Mouse (Mus musculus) midbrain, embryonic 15.5 days (tissue): ENCODE measurements around the gene Washc4. TPM values are rescaled to one million over a fixed set of nuclear protein-coding genes. Genes with fewer than 3 reads are reported as not detected.
"Not testable (repeated sequence)": the region's sequence is repeated elsewhere in the genome, so short reads cannot be mapped to it uniquely, and the experiment has no call there.

Source experiments
- ATAC-seq: fragments of 200-750 bp; cut with Nextera tagmentation; replicated peaks from 2 replicates; pipeline ENCODE4 v1.8.0; 2017; ENCODE audit warnings: moderate TSS enrichment
- H3K27ac ChIP-seq: fragments of 300-500 bp; sonication (generic); 2 replicates; pipeline ENCODE4 v1.5.1; 2015; ENCODE audit warnings: mild to moderate bottlenecking, inconsistent platforms
- H3K27me3 ChIP-seq: fragments of 300-500 bp; sonication (generic); replicated peaks from 2 replicates; pipeline ENCODE4 v1.6.1; 2015; ENCODE audit warnings: inconsistent platforms
- H3K36me3 ChIP-seq: fragments of 300-500 bp; sonication (generic); replicated peaks from 2 replicates; pipeline ENCODE4 v1.6.1; 2015; ENCODE audit warnings: inconsistent platforms
- H3K4me1 ChIP-seq: fragments of 300-500 bp; sonication (generic); 2 replicates; pipeline ENCODE4 v1.6.1; 2015; ENCODE audit warnings: inconsistent platforms
- H3K4me2 ChIP-seq: fragments of 300-500 bp; sonication (generic); 2 replicates; pipeline ENCODE4 v1.6.1; 2015; ENCODE audit warnings: inconsistent platforms, mild to moderate bottlenecking, moderate library complexity
- H3K4me3 ChIP-seq: fragments of 300-500 bp; sonication (generic); 2 replicates; pipeline ENCODE4 v1.5.1; 2015; ENCODE audit warnings: mild to moderate bottlenecking, inconsistent platforms
- H3K9ac ChIP-seq: fragments of 300-500 bp; sonication (generic); 2 replicates; pipeline ENCODE4 v1.6.1; 2015; ENCODE audit warnings: mild to moderate bottlenecking, inconsistent platforms
- H3K9me3 ChIP-seq: fragments of 300-500 bp; sonication (generic); 2 replicates; pipeline ENCODE4 v1.6.1; 2016; ENCODE audit warnings: inconsistent platforms
- WGBS: fragments of 180-500 bp; shearing (Covaris S2); methylation state at CpG from one replicate; pipeline ENCODE4 v1.1.7; 2015; ENCODE audit warnings: mixed read lengths; 5-methylcytosine and 5-hydroxymethylcytosine counted together
- polyA plus RNA-seq: library from polyadenylated mRNA; unstranded; fragments of >200 nt; fragmentation: Nextera tagmentation; extraction: Ambion mirVana; gene quantifications from 2 replicates; pipeline ENCODE4 v1.2.1, GENCODE M21; 2015

Gene Washc4
- polyA plus RNA-seq, result 28.1 and 30.1 TPM in 2 replicates

DNA sequence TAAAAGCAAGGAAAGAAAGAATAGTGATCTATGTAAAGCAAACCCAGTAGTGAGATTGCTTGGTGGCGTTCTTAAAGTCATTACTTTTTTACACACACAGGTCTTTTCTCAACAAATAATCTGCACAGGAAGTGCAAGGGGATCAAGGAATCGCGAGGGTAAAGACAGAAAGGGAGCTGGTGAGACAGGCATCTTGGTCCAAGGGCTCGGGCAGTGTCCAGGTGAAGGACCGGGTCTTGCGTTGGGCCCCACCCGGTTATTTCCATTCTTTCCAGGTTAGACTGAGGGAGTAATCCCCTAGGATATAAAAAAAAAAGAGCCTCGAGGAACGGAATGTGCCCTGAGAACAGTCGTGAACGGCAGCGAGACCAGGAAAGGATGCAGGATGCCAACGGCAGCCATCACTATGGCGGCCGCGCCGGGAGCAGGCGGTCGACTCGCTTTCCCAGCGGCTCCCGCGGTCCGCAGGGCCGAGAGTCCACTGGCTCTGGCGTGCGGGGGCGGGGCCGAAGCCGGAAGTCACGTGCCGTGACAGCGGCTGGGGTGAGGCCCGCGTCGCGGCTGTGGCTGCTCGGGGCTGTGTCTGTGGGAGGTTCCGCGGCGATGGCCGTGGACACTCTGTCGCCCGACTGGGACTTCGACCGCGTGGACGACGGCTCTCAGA, at the start of gene Washc4:
Washc4 (plus strand) TSS at position 314 of the 664 bp plus-strand sequence.
- Histone ChIP-seq H3K4me1 (peaks cover 12% of the 10 kb centered on the region), H3K9ac (peak within 1 kb of the TSS; percentile 79), H3K4me3 (peak within 1 kb of the TSS; percentile 87), H3K9me3 (no peaks in the 10 kb centered on the region), H3K27ac (peak within 1 kb of the TSS; percentile 90), H3K4me2 (peak within 1 kb of the TSS; percentile 56), H3K36me3 (peaks cover 6% of the 10 kb centered on the region; the same call in 1 of the 2 replicates), H3K27me3 (no peaks in the 10 kb centered on the region)
- ATAC-seq, result peak; percentile 99
- under 1% methylated on average over 48 of the region's 49 CpGs for WGBS

DNA sequence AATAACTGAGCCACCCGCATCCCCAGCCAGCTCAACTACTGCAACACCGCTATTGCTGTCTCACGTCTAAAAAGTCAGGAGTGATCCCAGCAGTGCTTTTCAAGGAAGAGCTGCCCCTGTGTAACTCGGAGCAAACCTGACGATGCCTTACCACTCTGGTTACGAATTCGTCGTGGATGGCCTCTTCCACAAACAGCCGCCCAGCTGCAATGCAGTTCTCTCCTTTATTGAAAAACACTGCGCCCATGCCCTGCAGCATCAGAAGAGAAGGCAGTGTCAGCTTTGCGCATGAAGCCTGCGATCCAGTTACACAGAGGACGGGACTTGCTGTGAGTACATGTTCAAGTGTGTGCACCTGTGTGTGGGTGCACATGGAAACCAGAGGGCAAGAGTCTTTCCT, 46.2 kb upstream of the Washc4 start:
- WGBS, result 90% methylated on average over 13 of the region's 13 CpGs
- Histone ChIP-seq H3K4me2 (no peak overlapping the region), H3K36me3 (peaks cover 33% of the 10 kb centered on the region)

DNA sequence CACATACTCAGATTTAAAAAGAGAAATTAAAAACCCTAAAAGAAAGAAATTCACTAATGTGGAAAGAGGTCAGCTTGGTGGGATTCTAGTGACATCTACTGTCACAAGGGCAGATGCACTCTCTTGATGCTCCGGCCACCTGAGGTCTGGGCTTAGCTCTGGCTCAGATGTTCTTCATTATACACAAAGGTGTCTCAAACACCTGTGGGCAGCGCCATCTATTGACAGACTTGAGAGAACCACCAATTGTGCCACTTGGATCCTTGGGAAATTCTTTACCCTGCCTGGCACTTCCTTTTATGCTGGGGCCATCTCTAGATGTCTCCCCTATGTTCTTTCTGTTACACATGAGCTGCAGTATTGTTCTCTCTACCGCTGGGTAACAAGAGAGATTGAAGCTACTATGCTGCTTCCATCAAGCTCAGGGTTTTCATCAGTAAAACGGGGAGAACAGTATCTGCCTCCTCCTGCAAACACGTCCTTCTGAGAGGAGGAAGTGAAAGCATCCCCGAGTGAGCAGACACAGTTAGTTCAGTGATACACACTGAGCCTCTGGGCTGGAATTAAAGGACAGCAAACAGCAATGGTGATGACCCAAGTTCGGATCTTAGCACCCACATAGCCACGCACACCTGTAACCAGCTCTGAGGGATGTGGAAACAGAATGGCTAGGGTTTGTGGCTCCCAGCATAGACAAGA, 34.4 kb upstream of the Washc4 start:
- no peaks in the 10 kb centered on the region for H3K4me1 ChIP-seq
- H3K4me3 ChIP-seq, result no peak overlapping the region
- H3K36me3 ChIP-seq, result peaks cover 43% of the 10 kb centered on the region
- H3K27me3 ChIP-seq, result no peaks in the 10 kb centered on the region
- H3K9me3 ChIP-seq, result no peaks in the 10 kb centered on the region
- no peak overlapping the region for H3K27ac ChIP-seq
- no peak overlapping the region for H3K9ac ChIP-seq
- ATAC-seq, result no peak
- H3K4me2 ChIP-seq, result no peak overlapping the region
- WGBS, result 70% methylated on average over 8 of the region's 8 CpGs

More for the DNA sequence above, 46.2 kb upstream of the Washc4 start:
- Histone ChIP-seq H3K9me3 (no peaks in the 10 kb centered on the region), H3K4me3 (no peak overlapping the region), H3K27me3 (no peaks in the 10 kb centered on the region), H3K9ac (no peak overlapping the region), H3K4me1 (no peaks in the 10 kb centered on the region), H3K27ac (no peak overlapping the region)
- ATAC-seq, result no peak

DNA sequence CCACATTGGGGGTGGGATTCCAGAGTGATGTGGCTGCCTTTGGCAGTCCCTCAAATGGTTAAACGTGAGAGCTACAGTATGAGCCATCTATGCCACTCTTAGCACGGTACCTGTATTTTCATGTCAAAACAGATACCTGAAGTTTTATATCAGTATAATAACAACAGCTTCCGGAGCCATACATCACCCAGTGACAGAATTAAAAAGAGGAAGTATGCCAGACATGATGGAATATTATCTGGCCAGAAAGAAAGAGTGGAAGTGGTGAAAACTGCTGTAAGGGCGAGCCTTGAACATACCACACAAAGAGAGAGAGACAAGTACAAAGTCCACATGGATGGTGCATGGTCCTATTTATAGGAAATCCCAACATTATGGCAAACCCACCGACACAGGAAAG, 32.2 kb upstream of the Washc4 start:
- peaks cover 27% of the 10 kb centered on the region; the same call in 1 of the 2 replicates for H3K36me3 ChIP-seq
- H3K27me3 ChIP-seq, result no peaks in the 10 kb centered on the region
- H3K4me3 ChIP-seq, result no peak overlapping the region
- H3K4me2 ChIP-seq, result no peak overlapping the region
- no peak overlapping the region for H3K9ac ChIP-seq
- H3K27ac ChIP-seq, result no peak overlapping the region
- WGBS, result 81% methylated on average over 5 of the region's 5 CpGs
- H3K9me3 ChIP-seq, result no peaks in the 10 kb centered on the region
- no peak for ATAC-seq
- no peaks in the 10 kb centered on the region for H3K4me1 ChIP-seq

DNA sequence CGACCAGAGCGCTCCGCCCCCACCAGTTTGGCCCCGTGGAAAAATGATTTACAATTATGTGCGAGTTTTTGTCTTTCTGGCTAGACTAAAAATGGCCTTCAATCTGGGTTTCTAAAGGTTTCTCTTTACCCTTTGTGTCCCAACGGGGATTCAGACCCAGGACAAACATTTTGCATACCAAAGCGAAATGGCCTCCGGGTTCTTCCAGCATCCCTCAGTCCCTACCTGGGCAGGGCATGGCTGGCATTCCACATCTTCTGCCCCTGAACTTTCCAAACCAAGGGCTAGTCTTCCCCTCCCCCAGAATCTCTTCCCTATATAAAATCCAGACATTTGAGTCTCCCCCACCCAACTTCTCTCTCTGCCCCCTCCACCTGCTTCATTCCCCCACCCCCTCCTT, 29.8 kb upstream of the Washc4 start:
- 83% methylated on average over 8 of the region's 8 CpGs for WGBS
- Histone ChIP-seq H3K4me2 (no peak overlapping the region), H3K4me3 (no peak overlapping the region), H3K9ac (no peak overlapping the region), H3K36me3 (peaks cover 35% of the 10 kb centered on the region), H3K9me3 (no peaks in the 10 kb centered on the region), H3K4me1 (no peaks in the 10 kb centered on the region), H3K27me3 (no peaks in the 10 kb centered on the region), H3K27ac (no peak overlapping the region)
- ATAC-seq, result no peak

DNA sequence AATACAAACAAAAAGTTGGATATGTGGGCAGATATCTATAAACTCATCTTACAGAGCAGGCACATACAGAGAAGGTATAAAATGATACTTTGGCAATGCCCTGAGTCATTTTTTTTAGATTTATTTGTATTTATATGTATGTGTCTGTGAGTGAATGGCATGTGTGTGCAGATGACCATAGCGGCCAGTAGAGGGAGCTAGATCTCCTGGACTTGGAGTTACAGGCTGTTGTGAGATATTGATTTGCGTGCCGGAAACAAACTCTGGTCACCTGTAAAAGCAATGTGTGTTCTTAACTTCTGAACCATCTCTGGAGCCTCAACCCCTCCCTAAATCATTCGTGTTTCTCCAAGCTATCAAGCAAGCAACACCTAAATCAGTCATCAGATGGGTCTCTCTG, 22.6 kb upstream of the Washc4 start:
- no peak overlapping the region for H3K9ac ChIP-seq
- 82% methylated on average over 4 of the region's 4 CpGs for WGBS
- no peaks in the 10 kb centered on the region for H3K27me3 ChIP-seq
- H3K36me3 ChIP-seq, result peaks cover 51% of the 10 kb centered on the region
- H3K9me3 ChIP-seq, result no peaks in the 10 kb centered on the region
- no peak overlapping the region for H3K27ac ChIP-seq
- H3K4me3 ChIP-seq, result no peak overlapping the region
- no peak for ATAC-seq
- H3K4me2 ChIP-seq, result no peak overlapping the region
- no peaks in the 10 kb centered on the region for H3K4me1 ChIP-seq

DNA sequence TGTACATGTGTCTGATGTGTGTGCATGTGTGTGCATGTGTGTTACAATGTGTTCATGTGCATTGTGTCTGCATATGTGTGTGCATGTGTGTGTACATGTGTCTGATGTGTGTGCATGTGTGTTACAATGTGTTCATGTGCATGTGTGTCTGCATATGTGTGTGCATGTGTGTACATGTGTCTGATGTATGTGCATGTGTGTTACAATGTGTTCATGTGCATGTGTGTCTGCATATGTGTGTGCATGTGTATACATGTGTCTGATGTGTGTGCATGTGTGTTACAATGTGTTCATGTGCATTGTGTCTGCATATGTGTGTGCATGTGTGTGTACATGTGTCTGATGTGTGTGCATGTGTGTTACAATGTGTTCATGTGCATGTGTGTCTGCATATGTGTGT, 19.3 kb upstream of the Washc4 start:
- ATAC-seq, H3K9ac ChIP-seq: not testable (repeated sequence)
- peaks cover 41% of the 10 kb centered on the region for H3K36me3 ChIP-seq

DNA sequence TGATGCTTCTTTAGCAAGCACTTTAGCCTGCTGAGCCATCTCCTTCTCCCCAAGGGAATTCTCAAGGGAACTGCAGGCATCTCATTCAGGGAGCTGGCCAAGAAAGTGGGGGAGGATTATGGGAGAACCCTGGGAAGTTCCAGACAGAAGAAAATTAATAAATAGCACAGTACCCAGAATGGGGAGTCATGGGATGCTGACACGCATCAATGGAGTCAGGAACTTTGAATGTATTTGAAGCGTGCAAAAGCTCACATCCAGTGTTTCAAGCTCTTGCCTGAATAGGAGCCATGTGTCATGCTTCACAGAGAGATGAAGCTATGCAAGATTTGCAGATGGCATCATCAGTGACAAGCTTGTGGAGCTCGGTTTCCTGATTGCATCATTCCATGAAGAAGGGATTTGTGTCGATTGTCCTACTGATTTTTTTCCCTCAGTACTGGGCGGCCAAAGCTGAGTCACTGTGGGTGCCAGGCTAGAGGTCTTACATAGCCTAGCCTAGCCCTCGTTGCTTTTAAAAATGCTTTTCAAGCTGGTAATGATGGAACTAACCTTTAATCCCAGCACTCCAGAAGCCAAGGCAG, 13.1 kb upstream of the Washc4 start:
- no peaks in the 10 kb centered on the region for H3K27me3 ChIP-seq
- H3K9ac ChIP-seq, result no peak overlapping the region
- 81% methylated on average over 6 of the region's 6 CpGs for WGBS
- no peak overlapping the region for H3K4me3 ChIP-seq
- H3K36me3 ChIP-seq, result peaks cover 9% of the 10 kb centered on the region; the same call in 1 of the 2 replicates
- H3K4me1 ChIP-seq, result peaks cover 11% of the 10 kb centered on the region
- no peak overlapping the region for H3K4me2 ChIP-seq
- no peak overlapping the region for H3K27ac ChIP-seq
- ATAC-seq, result no peak
- no peaks in the 10 kb centered on the region for H3K9me3 ChIP-seq

More for the DNA sequence above, 19.3 kb upstream of the Washc4 start:
- H3K27me3 ChIP-seq, H3K4me2 ChIP-seq, H3K27ac ChIP-seq, H3K4me3 ChIP-seq, H3K9me3 ChIP-seq, H3K4me1 ChIP-seq: not testable (repeated sequence)

DNA sequence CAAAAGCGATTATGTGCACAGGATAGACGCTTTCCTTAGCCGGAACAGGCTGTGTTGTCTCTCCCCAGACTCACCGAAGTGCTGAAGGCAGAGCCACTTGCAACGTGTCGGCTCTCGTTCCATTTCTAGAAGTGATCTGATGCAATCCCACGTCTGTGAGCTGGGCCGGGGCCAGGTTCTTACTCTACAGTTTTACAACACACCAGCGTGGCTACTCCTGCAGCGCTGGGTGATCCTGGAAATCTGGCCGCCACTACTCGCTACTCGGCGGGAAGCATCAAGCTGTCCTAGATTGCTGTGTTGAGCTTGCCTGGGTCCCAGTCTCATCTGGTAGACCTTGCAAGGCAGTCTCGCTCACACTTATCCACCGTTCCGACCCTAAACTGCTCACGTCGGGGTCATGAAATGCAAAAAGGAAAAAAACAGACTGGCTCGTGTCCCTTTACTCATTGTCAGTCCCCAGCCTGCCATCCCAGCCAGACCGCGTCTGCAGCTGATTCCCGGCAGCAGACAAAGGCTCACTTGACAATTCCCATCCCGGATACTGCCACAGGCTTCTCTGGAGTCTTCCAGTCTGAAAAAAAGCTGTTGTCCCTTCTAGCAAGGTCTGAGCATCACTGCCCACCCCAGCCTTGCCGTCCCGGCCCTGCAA, 10.2 kb upstream of the Washc4 start:
- Histone ChIP-seq H3K4me1 (peaks cover 11% of the 10 kb centered on the region), H3K9ac (peak overlapping the region; percentile 88), H3K4me2 (peak overlapping the region; percentile 69), H3K4me3 (peak overlapping the region; percentile 73), H3K9me3 (no peaks in the 10 kb centered on the region), H3K27me3 (0 out of 2 replicates have a peak, but pooled peaks cover 4% of the 10 kb centered on the region), H3K27ac (peak overlapping the region; percentile 88), H3K36me3 (no peaks in the 10 kb centered on the region)
- ATAC-seq, result peak; percentile 69
- WGBS, result 1% methylated on average over 27 of the region's 27 CpGs

DNA sequence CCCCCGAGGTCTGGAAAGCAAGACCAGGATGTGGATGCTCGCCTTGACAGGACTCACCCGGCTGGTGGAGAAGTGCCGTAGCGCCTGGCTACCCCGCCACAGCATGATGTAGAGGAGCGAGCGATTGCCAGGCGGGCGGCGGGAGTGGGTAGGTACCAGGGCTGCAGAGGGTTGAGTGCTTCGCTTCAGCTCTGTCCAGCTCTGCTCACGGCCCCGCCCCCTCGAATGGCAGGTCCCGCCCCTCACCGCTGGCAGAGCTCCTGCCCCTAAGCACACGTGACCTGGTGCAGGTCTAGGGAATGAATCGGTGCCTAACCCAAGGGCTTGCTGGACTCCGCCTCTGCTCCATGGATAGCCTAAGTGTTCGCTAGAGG, 9.7 kb upstream of the Washc4 start, which contains the start of gene Aldh1l2:
Aldh1l2 (minus strand) TSS at position 231 of the 374 bp plus-strand sequence.
- peak; percentile 97 for ATAC-seq
- Histone ChIP-seq H3K9ac (peak within 1 kb of the TSS; percentile 88), H3K4me3 (peak within 1 kb of the TSS; percentile 73), H3K9me3 (no peaks in the 10 kb centered on the region), H3K4me2 (peak within 1 kb of the TSS; percentile 69), H3K27ac (peak within 1 kb of the TSS; percentile 88), H3K4me1 (peaks cover 11% of the 10 kb centered on the region), H3K36me3 (no peaks in the 10 kb centered on the region), H3K27me3 (0 out of 2 replicates have a peak, but pooled peaks cover 4% of the 10 kb centered on the region)
- WGBS, result under 1% methylated on average over 21 of the region's 21 CpGs

DNA sequence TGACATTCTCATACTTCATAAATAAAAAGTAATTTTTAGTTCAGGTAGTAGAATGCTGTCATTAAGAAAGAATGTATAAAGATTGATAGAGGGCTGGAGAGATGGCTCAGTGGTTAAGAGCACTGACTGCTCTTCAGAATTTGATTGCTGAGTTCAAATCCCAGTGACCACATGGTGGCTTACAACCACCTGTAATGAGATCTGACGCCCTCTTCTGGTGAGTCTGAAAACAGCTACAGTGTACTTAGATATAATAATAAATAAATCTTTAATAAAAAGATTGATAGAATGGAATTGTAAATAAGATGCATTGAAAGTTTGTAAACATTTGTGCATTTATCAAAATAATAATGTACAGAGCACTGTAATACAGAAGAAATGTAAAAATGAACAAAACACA, 7.1 kb upstream of the Washc4 start:
- Histone ChIP-seq H3K36me3 (no peaks in the 10 kb centered on the region), H3K4me2 (no peak overlapping the region), H3K9me3 (no peaks in the 10 kb centered on the region), H3K27ac (no peak overlapping the region), H3K9ac (no peak overlapping the region), H3K4me3 (no peak overlapping the region), H3K27me3 (0 out of 2 replicates have a peak, but pooled peaks cover 4% of the 10 kb centered on the region), H3K4me1 (peaks cover 11% of the 10 kb centered on the region)
- ATAC-seq, result no peak
- 10% methylated on average over 1 of the region's 1 CpGs for WGBS
